Mouse (Mus musculus): ENCODE results near the gene Slc5a8. TPM values are rescaled to one million over a fixed set of nuclear protein-coding genes. Genes with fewer than 3 reads are reported as not detected.

Gene Slc5a8
- polyA plus RNA-seq, 1 experiment from 2014 or later, result 0.05 TPM

DNA sequence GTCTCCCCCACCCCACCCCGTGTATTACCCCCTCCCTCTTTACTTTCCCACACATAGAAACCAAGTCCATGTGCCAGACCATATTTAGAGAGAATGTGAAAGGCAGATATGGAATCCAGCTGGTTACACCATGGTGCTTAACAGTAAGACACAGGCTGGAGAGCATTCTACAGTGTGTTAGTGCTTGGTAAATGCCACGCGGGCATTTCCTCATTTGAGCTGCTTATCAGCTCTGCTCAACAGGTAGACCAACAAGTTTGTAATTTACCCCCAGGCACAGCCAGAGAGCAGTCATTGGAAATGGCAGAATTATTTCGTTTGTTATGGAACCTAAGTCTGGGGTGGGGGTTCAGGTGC lies 64.5 kb downstream of the Slc5a8 start:
- Histone ChIP-seq H3K4me3 (replicated peaks; ENCODE audit: low read depth, low read length) (no peak overlapping the region), H3K4me1 (ENCODE audit: control insufficient read depth, insufficient read depth, low read length) (no peaks in the 10 kb centered on the region), H3K36me3 (ENCODE audit: control insufficient read depth, insufficient read depth, low read length) (no peaks in the 10 kb centered on the region), H3K27me3 (ENCODE audit: control insufficient read depth, insufficient read depth, low read length) (no peaks in the 10 kb centered on the region), H3K9me3 (ENCODE audit: control insufficient read depth, low read length) (no peaks in the 10 kb centered on the region), H3K4me2 (ENCODE audit: low read length) (no peak overlapping the region), H3K27ac (replicated peaks; ENCODE audit: low read depth, low read length) (no peak overlapping the region), H3K9ac (replicated peaks; ENCODE audit: low read length) (no peak overlapping the region)
- WGBS, result 84% methylated on average over 4 of the region's 4 CpGs
- ATAC-seq (ENCODE audit: low FRiP score, low TSS enrichment) (no peak), DNase-seq (no peak)

DNA sequence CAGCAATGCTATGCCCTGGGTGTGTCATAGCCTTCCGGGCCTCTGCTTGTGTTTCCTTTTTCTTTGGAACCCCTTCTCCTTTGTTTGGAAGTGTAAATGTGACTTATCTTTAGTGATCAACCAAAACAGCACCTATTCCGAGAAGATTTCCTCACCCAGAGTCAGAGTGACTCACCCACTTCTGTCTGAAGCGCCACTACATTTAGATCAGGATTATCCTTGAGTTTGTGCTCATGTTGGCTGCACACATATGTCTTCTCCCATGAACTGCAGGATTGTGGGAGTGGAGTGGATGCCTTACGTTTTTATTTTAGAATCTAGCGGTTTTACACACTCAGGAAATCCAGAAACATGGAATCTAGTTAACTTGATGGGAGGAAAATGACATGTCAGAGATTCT lies 75.0 kb downstream of the Slc5a8 start:
- no peak overlapping the region for H3K27ac ChIP-seq (replicated peaks; ENCODE audit: low read depth, low read length)
- no peaks in the 10 kb centered on the region for H3K9me3 ChIP-seq (ENCODE audit: control insufficient read depth, low read length)
- no peak for ATAC-seq (ENCODE audit: low FRiP score, low TSS enrichment)
- 81% methylated on average over 5 of the region's 5 CpGs for WGBS
- no peaks in the 10 kb centered on the region for H3K27me3 ChIP-seq (ENCODE audit: control insufficient read depth, insufficient read depth, low read length)
- H3K4me3 ChIP-seq (replicated peaks; ENCODE audit: low read depth, low read length), result no peak overlapping the region
- no peak overlapping the region for H3K4me2 ChIP-seq (ENCODE audit: low read length)
- H3K36me3 ChIP-seq (ENCODE audit: control insufficient read depth, insufficient read depth, low read length), result no peaks in the 10 kb centered on the region
- no peaks in the 10 kb centered on the region for H3K4me1 ChIP-seq (ENCODE audit: control insufficient read depth, insufficient read depth, low read length)
- no peak overlapping the region for H3K9ac ChIP-seq (replicated peaks; ENCODE audit: low read length)
- no peak for DNase-seq

DNA sequence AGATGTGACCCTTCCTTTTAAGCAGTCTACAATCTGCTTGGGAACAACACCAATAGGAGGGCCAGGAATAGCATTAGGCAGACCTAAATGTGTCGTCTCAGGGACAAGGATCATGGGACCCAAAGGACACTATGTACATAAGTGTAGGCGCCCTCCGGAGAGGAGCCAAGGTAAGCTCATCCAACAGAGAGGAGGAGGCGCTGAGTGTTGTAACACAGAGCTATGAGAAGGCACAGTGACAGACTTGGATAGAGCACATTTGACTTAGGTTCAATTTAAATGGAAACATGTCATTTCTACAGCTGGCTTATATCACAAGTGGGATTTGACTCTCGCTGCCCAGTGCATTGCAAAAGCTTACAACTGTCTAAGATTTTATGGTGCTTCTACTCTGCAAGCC lies 82.8 kb downstream of the Slc5a8 start:
- no peaks in the 10 kb centered on the region for H3K4me1 ChIP-seq (ENCODE audit: control insufficient read depth, insufficient read depth, low read length)

DNA sequence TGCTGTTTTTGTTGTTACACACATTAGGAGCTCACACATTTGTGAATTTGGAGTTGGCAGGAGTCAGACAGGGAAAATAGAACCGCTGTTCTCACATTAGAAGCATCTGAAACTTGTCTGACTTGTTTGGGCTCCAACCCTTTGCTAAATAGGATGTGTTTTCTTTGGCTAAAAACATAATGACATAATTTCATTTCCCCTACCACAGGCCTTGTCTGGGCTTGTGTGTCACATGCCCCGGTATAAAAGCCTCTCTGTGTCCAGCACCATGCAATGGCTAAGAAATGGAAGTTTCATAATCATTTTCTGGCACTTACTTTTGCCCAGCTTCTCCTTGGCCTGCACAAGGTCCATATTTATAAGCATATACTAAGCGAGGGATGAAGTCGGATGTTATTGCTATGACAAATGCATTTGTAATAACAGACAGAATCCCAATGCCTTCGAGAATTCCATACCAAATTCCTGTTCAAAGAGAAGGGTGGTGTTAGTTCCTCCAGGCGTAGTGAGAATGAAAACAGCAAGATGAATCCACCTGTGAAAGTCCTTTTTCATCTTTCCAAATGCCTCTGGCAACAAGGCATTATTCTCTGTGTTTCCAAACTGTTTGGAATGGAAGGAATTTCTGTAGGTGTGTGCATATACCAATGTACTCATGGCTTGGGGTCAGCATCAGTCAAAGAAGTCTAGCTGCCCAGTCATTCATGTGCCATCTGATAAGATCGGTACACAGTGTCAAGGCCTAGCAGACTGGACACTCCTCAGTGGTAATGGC lies 85.3 kb downstream of the Slc5a8 start:
- DNase-seq (no peak), ATAC-seq (ENCODE audit: low FRiP score, low TSS enrichment) (no peak)
- Histone ChIP-seq H3K4me1 (ENCODE audit: control insufficient read depth, insufficient read depth, low read length) (no peaks in the 10 kb centered on the region), H3K36me3 (ENCODE audit: control insufficient read depth, insufficient read depth, low read length) (no peaks in the 10 kb centered on the region), H3K4me3 (replicated peaks; ENCODE audit: low read depth, low read length) (no peak overlapping the region), H3K27ac (replicated peaks; ENCODE audit: low read depth, low read length) (no peak overlapping the region), H3K9me3 (ENCODE audit: control insufficient read depth, low read length) (no peaks in the 10 kb centered on the region), H3K9ac (replicated peaks; ENCODE audit: low read length) (no peak overlapping the region), H3K4me2 (ENCODE audit: low read length) (no peak overlapping the region), H3K27me3 (ENCODE audit: control insufficient read depth, insufficient read depth, low read length) (no peaks in the 10 kb centered on the region)
- 90% methylated on average over 7 of the region's 7 CpGs for WGBS

More for the DNA sequence above, 82.8 kb downstream of the Slc5a8 start:
- no peaks in the 10 kb centered on the region for H3K9me3 ChIP-seq (ENCODE audit: control insufficient read depth, low read length)
- ATAC-seq (ENCODE audit: low FRiP score, low TSS enrichment) (no peak), DNase-seq (no peak)
- no peak overlapping the region for H3K4me3 ChIP-seq (replicated peaks; ENCODE audit: low read depth, low read length)
- H3K27ac ChIP-seq (replicated peaks; ENCODE audit: low read depth, low read length), result no peak overlapping the region
- H3K9ac ChIP-seq (replicated peaks; ENCODE audit: low read length), result no peak overlapping the region
- WGBS, result 94% methylated on average over 5 of the region's 5 CpGs
- no peaks in the 10 kb centered on the region for H3K27me3 ChIP-seq (ENCODE audit: control insufficient read depth, insufficient read depth, low read length)
- H3K4me2 ChIP-seq (ENCODE audit: low read length), result no peak overlapping the region
- H3K36me3 ChIP-seq (ENCODE audit: control insufficient read depth, insufficient read depth, low read length), result no peaks in the 10 kb centered on the region

DNA sequence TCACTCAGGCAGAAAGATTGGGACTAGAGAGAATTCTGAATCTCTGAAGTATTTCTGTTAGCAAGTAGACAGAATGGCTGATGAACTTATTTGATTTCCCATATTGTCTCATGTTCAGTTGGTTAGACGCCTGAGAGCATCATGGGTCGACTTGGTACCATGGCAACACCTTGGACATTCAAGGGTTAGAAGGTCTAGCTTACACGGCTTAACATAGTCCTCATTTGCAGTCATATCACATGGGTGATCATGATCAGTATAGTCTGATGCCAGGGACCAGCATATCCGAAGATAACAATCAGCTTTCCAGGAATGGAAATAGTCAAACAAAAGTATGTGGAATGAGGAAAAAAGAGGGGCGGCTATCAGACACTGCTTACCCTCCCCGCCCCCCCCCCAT lies 93.1 kb downstream of the Slc5a8 start:
- H3K4me1 ChIP-seq (ENCODE audit: control insufficient read depth, insufficient read depth, low read length), result no peaks in the 10 kb centered on the region
- H3K27ac ChIP-seq (replicated peaks; ENCODE audit: low read depth, low read length), result no peak overlapping the region
- no peaks in the 10 kb centered on the region for H3K36me3 ChIP-seq (ENCODE audit: control insufficient read depth, insufficient read depth, low read length)
- WGBS, result 68% methylated on average over 6 of the region's 6 CpGs
- no peaks in the 10 kb centered on the region for H3K9me3 ChIP-seq (ENCODE audit: control insufficient read depth, low read length)
- H3K9ac ChIP-seq (replicated peaks; ENCODE audit: low read length), result no peak overlapping the region
- H3K4me3 ChIP-seq (replicated peaks; ENCODE audit: low read depth, low read length), result no peak overlapping the region
- ATAC-seq (ENCODE audit: low FRiP score, low TSS enrichment) (no peak), DNase-seq (no peak)
- H3K27me3 ChIP-seq (ENCODE audit: control insufficient read depth, insufficient read depth, low read length), result no peaks in the 10 kb centered on the region
- no peak overlapping the region for H3K4me2 ChIP-seq (ENCODE audit: low read length)

Other genes starting within 250 kb of the Slc5a8 start
- not detected in 2 replicates for gene Spic, start 201.0 kb upstream of the Slc5a8 start, polyA plus RNA-seq (2014; fragmentation: Nextera tagmentation; extraction: Ambion mirVana)
- 150 and 153 TPM in 2 replicates for gene Arl1, start 155.1 kb upstream of the Slc5a8 start, polyA plus RNA-seq (2014; fragmentation: Nextera tagmentation; extraction: Ambion mirVana)
- gene Utp20, start 59.2 kb upstream of the Slc5a8 start, polyA plus RNA-seq (2014; fragmentation: Nextera tagmentation; extraction: Ambion mirVana), result 10.3 and 12.7 TPM in 2 replicates